Mouse (Mus musculus) liver, adult 2 months (tissue): Measurements from ENCODE around the gene Sart1. TPM values are rescaled to one million over a fixed set of nuclear protein-coding genes. Genes with fewer than 3 reads are reported as not detected.
A peak's percentile ranks its signal among the peaks of the same experiment; 100 is the strongest.

Experiments
- DNase-seq: peaks from one replicate; pipeline ENCODE4 v3.0.0-alpha.2; 2011; ENCODE audit warnings: low read depth, low spot score; ENCODE audit errors: extremely low read depth
- H3K27ac ChIP-seq: fragments of 200-500 bp; replicated peaks from 2 replicates; pipeline ENCODE4 v1.5.1; 2012; ENCODE audit warnings: low read depth, mild to moderate bottlenecking, control low read depth, inconsistent platforms, low read length; ENCODE audit not compliant: insufficient read depth
- H3K27me3 ChIP-seq: fragments of 200-500 bp; 2 replicates; pipeline ENCODE4 v1.6.1; 2012; ENCODE audit warnings: mild to moderate bottlenecking, moderate library complexity, low read length, inconsistent platforms; ENCODE audit not compliant: control insufficient read depth, insufficient read depth
- H3K36me3 ChIP-seq: fragments of 200-500 bp; 2 replicates; pipeline ENCODE4 v1.6.1; 2012; ENCODE audit warnings: low read length, inconsistent platforms; ENCODE audit not compliant: control insufficient read depth, insufficient read depth
- H3K4me1 ChIP-seq: fragments of 200-500 bp; 2 replicates; pipeline ENCODE4 v1.6.1; 2011; ENCODE audit warnings: low read length; ENCODE audit not compliant: control insufficient read depth, insufficient read depth
- H3K4me3 ChIP-seq: fragments of 200-500 bp; 2 replicates; pipeline ENCODE4 v1.5.1; 2011; ENCODE audit warnings: low read depth, mild to moderate bottlenecking, control low read depth, low read length, moderate library complexity; ENCODE audit not compliant: insufficient read depth
- H3K79me2 ChIP-seq: fragments of 200-500 bp; 2 replicates; pipeline ENCODE4 v1.6.1; 2012; ENCODE audit warnings: inconsistent platforms, mild to moderate bottlenecking, low read length, moderate library complexity; ENCODE audit not compliant: control insufficient read depth, insufficient read depth
- H3K9ac ChIP-seq: fragments of 200-500 bp; 2 replicates; pipeline ENCODE4 v1.6.1; 2012; ENCODE audit warnings: low read depth, mild to moderate bottlenecking, control low read depth, inconsistent platforms, low read length
- CTCF ChIP-seq: fragments of 200-500 bp; IDR thresholded peaks from 2 replicates; pipeline ENCODE4 v1.5.1; 2011; ENCODE audit warnings: low read depth, low read length, control low read depth
- POLR2A ChIP-seq: fragments of 200-500 bp; IDR thresholded peaks from 2 replicates; pipeline ENCODE4 v1.6.1; 2011; ENCODE audit warnings: low read length, control low read depth; ENCODE audit not compliant: insufficient read depth; ENCODE audit errors: extremely low read depth
- WGBS: fragments of 180-500 bp; shearing (Covaris S2); methylation state at CpG from one replicate; pipeline ENCODE4 v1.1.7; 2018; 5-methylcytosine and 5-hydroxymethylcytosine counted together
- polyA plus RNA-seq: library from polyadenylated mRNA; depleted of rRNA; stranded (reverse); fragments of >200 nt; gene quantifications from 2 replicates; pipeline ENCODE4 v1.2.3, GENCODE M21; 2012
- total RNA-seq: library from RNA; depleted of rRNA; stranded (reverse); fragments of >200 nt; gene quantifications from 2 replicates; pipeline ENCODE4 v1.2.3, GENCODE M21; 2014

Sart1 gene
- total and polyA plus RNA-seq, 2 experiments, result 8.3 to 17.5 TPM

GRCm38 (mm10) chr19:5429219-5429618 is 40.7 kb upstream of the Sart1 start:
- WGBS, result 70% methylated on average over 4 of the region's 4 CpGs
- Histone ChIP-seq H3K36me3 (no peaks in the 10 kb centered on the region), H3K4me3 (no peak overlapping the region), H3K27me3 (no peaks in the 10 kb centered on the region), H3K79me2 (peaks cover 14% of the 10 kb centered on the region; the same call in 1 of the 2 replicates), H3K27ac (no peak overlapping the region), H3K4me1 (peaks cover 15% of the 10 kb centered on the region), H3K9ac (no peak overlapping the region)
- no peak for DNase-seq
- TF ChIP-seq POLR2A (no peak), CTCF (no peak)

- Histone ChIP-seq H3K9ac (no peak overlapping the region), H3K27me3 (no peaks in the 10 kb centered on the region), H3K79me2 (peaks cover 14% of the 10 kb centered on the region; the same call in 1 of the 2 replicates), H3K4me1 (peaks cover 15% of the 10 kb centered on the region), H3K36me3 (no peaks in the 10 kb centered on the region), H3K27ac (no peak overlapping the region), H3K4me3 (no peak overlapping the region)
- peak; percentile 33 for DNase-seq
- WGBS, result 88% methylated on average over 2 of the region's 2 CpGs
- TF ChIP-seq CTCF (peak; percentile 28; the same call in 1 of the 2 replicates), POLR2A (no peak)
Measured at GRCm38 (mm10) chr19:5428083-5428482, 39.6 kb upstream of the Sart1 start.

GRCm38 (mm10) chr19:5426640-5427290 is 38.3 kb upstream of the Sart1 start:
- WGBS, result 87% methylated on average over 13 of the region's 13 CpGs
- DNase-seq, result no peak
- peaks cover 14% of the 10 kb centered on the region; the same call in 1 of the 2 replicates for H3K79me2 ChIP-seq
- H3K36me3 ChIP-seq, result no peaks in the 10 kb centered on the region; the same call in 1 of the 2 replicates
- no peaks in the 10 kb centered on the region for H3K27me3 ChIP-seq
- no peak overlapping the region for H3K27ac ChIP-seq
- no peak for TF ChIP-seq POLR2A
- no peak for TF ChIP-seq CTCF
- no peak overlapping the region for H3K9ac ChIP-seq
- H3K4me3 ChIP-seq, result no peak overlapping the region
- peaks cover 14% of the 10 kb centered on the region for H3K4me1 ChIP-seq

GRCm38 (mm10) chr19:5425906-5426565 is 37.5 kb upstream of the Sart1 start:
- Histone ChIP-seq H3K36me3 (no peaks in the 10 kb centered on the region; the same call in 1 of the 2 replicates), H3K27ac (peak overlapping the region; percentile 83; the same call in 1 of the 2 replicates), H3K9ac (peak overlapping the region; percentile 99), H3K27me3 (no peaks in the 10 kb centered on the region), H3K4me1 (peaks cover 14% of the 10 kb centered on the region), H3K4me3 (peak overlapping the region; percentile 96), H3K79me2 (peaks cover 14% of the 10 kb centered on the region; the same call in 1 of the 2 replicates)
- WGBS, result 85% methylated on average over 18 of the region's 18 CpGs
- TF ChIP-seq CTCF, result no peak
- no peak for DNase-seq

GRCm38 (mm10) chr19:5424782-5425741 is 36.6 kb upstream of the Sart1 start, which contains the start of the genes Drap1 and AI837181:
Gene Drap1 (minus strand): TSS chr19:5424979.
Gene AI837181 (plus strand): TSS chr19:5425144.
- Histone ChIP-seq H3K27ac (peak within 1 kb of the TSS; percentile 83), H3K79me2 (peaks cover 14% of the 10 kb centered on the region; the same call in 1 of the 2 replicates), H3K36me3 (peaks cover under 1% of the 10 kb centered on the region), H3K4me3 (peak within 1 kb of the TSS; percentile 96), H3K9ac (peak within 1 kb of the TSS; percentile 99), H3K27me3 (no peaks in the 10 kb centered on the region), H3K4me1 (peaks cover 14% of the 10 kb centered on the region)
- under 1% methylated on average over 77 of the region's 87 CpGs for WGBS
- DNase-seq, result peak; percentile 88
- TF ChIP-seq CTCF, result no peak
- TF ChIP-seq POLR2A, result peak; percentile 36; the same call in 1 of the 2 replicates
